Mouse (Mus musculus): ENCODE data around the gene Gm20661.

DNA sequence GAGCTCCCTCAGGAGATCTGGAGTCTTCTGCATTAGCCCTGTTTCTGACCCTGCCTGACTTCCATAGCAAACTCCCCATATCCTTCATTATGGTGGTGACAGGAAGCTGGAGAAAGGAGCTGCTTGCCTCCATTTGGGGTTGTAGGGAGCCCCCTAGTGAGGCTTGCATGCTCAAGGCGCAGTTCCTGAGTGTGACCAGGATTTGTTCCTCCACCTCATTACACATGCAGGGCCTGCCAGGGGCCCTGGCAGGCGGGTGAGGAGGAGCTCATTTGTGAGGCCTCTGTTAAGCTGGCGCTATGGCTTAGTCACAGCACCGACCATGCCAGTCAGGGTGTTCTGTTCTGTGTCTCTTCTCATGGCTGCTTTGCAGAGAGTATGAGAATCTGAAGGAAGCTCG is 21.0 kb upstream of the Gm20661 start:
- no peak for TF ChIP-seq CTCF (conservative IDR thresholded peaks at IDR 0.05; ENCODE audit: low read length)
- no peak for TF ChIP-seq POU5F1 (IDR thresholded peaks at IDR 0.05; ENCODE audit: borderline replicate concordance, low read length)
- TF ChIP-seq NANOG (IDR thresholded peaks at IDR 0.05; ENCODE audit: borderline replicate concordance, low read length), result no peak

Measured in E14TG2a.4 (cell line).